ENCODE assay signal across 11 mouse cellular contexts in the genomic region with DNA sequence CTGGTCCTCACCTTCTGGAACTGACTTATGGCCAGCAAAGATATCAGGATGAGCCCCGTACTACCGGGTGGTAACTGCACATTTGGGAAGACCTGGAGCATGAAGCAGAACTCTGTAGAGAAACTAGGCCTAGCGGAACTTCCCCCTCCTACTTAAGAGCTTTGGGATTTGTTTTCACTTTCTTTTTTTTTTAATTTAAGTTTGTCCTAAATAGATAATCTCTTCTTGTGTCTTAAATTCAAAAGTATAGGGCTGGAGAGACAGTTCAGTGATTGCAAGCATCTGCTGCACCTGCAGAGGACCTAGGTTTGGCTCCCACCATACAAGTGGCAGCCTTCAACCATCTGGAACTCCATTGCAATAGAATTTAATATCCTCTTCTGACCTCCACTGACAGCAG. TPM values are rescaled to one million over a fixed set of nuclear protein-coding genes. Genes with fewer than 3 reads are reported as not detected.
DNase-seq lines count a peak whose midpoint lies in the region; ATAC-seq and TF ChIP-seq lines count a peak whose summit lies in the region.
"Had no signal": no experiment of that assay in that cellular context is flagged by ENCODE, and none has a peak within 500 bp of the region (broad histone marks: within the 10 kb centered on the region; RNA-seq: fewer than 3 reads in every experiment).

Mecom (minus strand) TSS at position 101 of the 400 bp plus-strand sequence.

- ATAC-seq in hindbrain, postnatal 0 days = no peak

- WGBS in heart, adult 2 months = 62% methylated on average over 3 of the region's 3 CpGs
- WGBS in hindbrain, postnatal 0 days = 84% methylated on average over 3 of the region's 3 CpGs

- no peak for TF ChIP-seq CTCF in E14TG2a.4 (conservative IDR thresholded peaks at IDR 0.05; ENCODE audit: low read length)
- no peak for TF ChIP-seq CTCF in heart, adult 2 months (IDR thresholded peaks at IDR 0.05)
- no peak for TF ChIP-seq CTCF in hindbrain, postnatal 0 days (IDR thresholded peaks at IDR 0.05; ENCODE audit: low read depth)

- H3K79me2 ChIP-seq in heart, adult 2 months (replicated peaks; ENCODE audit: control insufficient read depth, insufficient read depth, low read length) = no peaks in the 10 kb centered on the region

- peaks cover 21% of the 10 kb centered on the region for H3K4me1 ChIP-seq in E14TG2a.4 (replicated peaks; ENCODE audit: low read depth, low read length)
- peaks cover 10% of the 10 kb centered on the region for H3K4me1 ChIP-seq in heart, adult 2 months (ENCODE audit: control insufficient read depth, insufficient read depth, low read length)
- peaks cover 5% of the 10 kb centered on the region for H3K4me1 ChIP-seq in hindbrain, postnatal 0 days (ENCODE audit: insufficient read depth, low read length)

- no peak for TF ChIP-seq EP300 in heart, adult 2 months (IDR thresholded peaks at IDR 0.05; ENCODE audit: insufficient read depth, low read depth, low read length)

- DNase-seq in gastrocnemius, postnatal 4 days (ENCODE audit: low spot score in 2 of 2) = no peak
- no peak for DNase-seq in gastrocnemius, adult 18-20 months (ENCODE audit: low spot score)
- DNase-seq in heart, adult 2 months = no peak
- no peak for DNase-seq in hindbrain, postnatal 0 days (ENCODE audit: low spot score)
- no peak for DNase-seq in spleen, postnatal 14 days (ENCODE audit: low spot score in 2 of 2)
- DNase-seq in liver = no peak
- no peak for DNase-seq in right cerebral cortex, postnatal 36 days (ENCODE audit: low spot score in 2 of 2)
- DNase-seq: adrenal gland, postnatal 25 days; kidney, adult 8-10 months had no signal

- peaks cover 6% of the 10 kb centered on the region; the same call in 1 of the 2 replicates for H3K27me3 ChIP-seq in E14TG2a.4 (ENCODE audit: insufficient read depth, low read length)
- H3K27me3 ChIP-seq in heart, adult 2 months (ENCODE audit: control insufficient read depth, insufficient read depth, low read length) = no peaks in the 10 kb centered on the region
- no peaks in the 10 kb centered on the region for H3K27me3 ChIP-seq in hindbrain, postnatal 0 days (ENCODE audit: insufficient read depth, low read length)

- H3K27ac ChIP-seq in heart, adult 2 months = peak within 1 kb of the TSS; percentile 89
- no peak within 1 kb of the TSS for H3K27ac ChIP-seq in hindbrain, postnatal 0 days
- H3K27ac ChIP-seq: macrophage had no signal

- TF ChIP-seq POLR2A in heart, adult 2 months (IDR thresholded peaks at IDR 0.05; ENCODE audit: insufficient read depth, low read depth, low read length) = no peak

- intact Hi-C loops in heart, adult 2 months (cut with DNase I) = loop anchor here (10.0 kb wide), 1 partner anchor 793 kb away; no protein-coding TSS in a partner anchor

- 0 out of 2 replicates have a peak within 1 kb of the TSS, but pooled peaks have one; percentile 26 for H3K4me3 ChIP-seq in E14TG2a.4 (replicated peaks; ENCODE audit: low read length)
- H3K4me3 ChIP-seq in heart, adult 2 months = peak within 1 kb of the TSS; percentile 41
- H3K4me3 ChIP-seq in hindbrain, postnatal 0 days (ENCODE audit: low read length) = no peak within 1 kb of the TSS

- no peaks in the 10 kb centered on the region for H3K36me3 ChIP-seq in E14TG2a.4 (ENCODE audit: insufficient read depth, low read length)
- H3K36me3 ChIP-seq in heart, adult 2 months (ENCODE audit: control insufficient read depth, insufficient read depth, low read length) = no peaks in the 10 kb centered on the region; the same call in 1 of the 2 replicates
- H3K36me3 ChIP-seq in hindbrain, postnatal 0 days (ENCODE audit: insufficient read depth, low read length) = no peaks in the 10 kb centered on the region

- H3K4me2 ChIP-seq in hindbrain, postnatal 0 days (ENCODE audit: low read depth, low read length) = peak within 1 kb of the TSS; percentile 42

- H3K9me3 ChIP-seq in E14TG2a.4 (ENCODE audit: low read length) = no peaks in the 10 kb centered on the region
- H3K9me3 ChIP-seq in hindbrain, postnatal 0 days (ENCODE audit: low read length) = no peaks in the 10 kb centered on the region

- H3K9ac ChIP-seq in heart, adult 2 months (ENCODE audit: low read depth, low read length) = peak within 1 kb of the TSS; percentile 36; the same call in 1 of the 2 replicates
- H3K9ac ChIP-seq in hindbrain, postnatal 0 days (replicated peaks; ENCODE audit: low read length) = no peak within 1 kb of the TSS

RNA-seq across cellular contexts. Expression of gene Mecom, which starts in this region (rescaled TPM):
- 10 to 100 TPM; 15.6 to 18.0 TPM for total RNA-seq in gastrocnemius, postnatal 4 days (2021)
- 1 to 10 TPM; 4.2 to 6.1 TPM for total RNA-seq in gastrocnemius, adult 18-20 months (2021)
- 10 to 100 TPM; 12.5 to 18.6 TPM for total RNA-seq in heart, adult 2 months (2021)
- polyA plus RNA-seq in heart, adult 2 months (2012; rRNA removed) = 5.2 and 11.9 TPM in 2 replicates
- total RNA-seq in hindbrain, postnatal 0 days (2014; rRNA removed) = 6.9 and 8.3 TPM in 2 replicates
- 4.1 and 4.5 TPM in 2 replicates for polyA plus RNA-seq in hindbrain, postnatal 0 days (2015; fragmentation: Nextera tagmentation; extraction: Ambion mirVana)
- polyA plus RNA-seq: macrophage had no signal
